Mouse (Mus musculus) heart, adult 18-20 months (tissue): Measurements from ENCODE around the gene Cuedc2. TPM values are rescaled to one million over a fixed set of nuclear protein-coding genes. Genes with fewer than 3 reads are reported as not detected.
A peak's percentile ranks its signal among the peaks of the same experiment; 100 is the strongest.

Experiments used
- DNase-seq, 2 experiments: peaks; one replicate each; pipeline ENCODE4 v3.0.0; 2021 to 2022; ENCODE audit warnings: mixed read lengths in 1 of 2
- total RNA-seq, 2 experiments: library from RNA; stranded (reverse); gene quantifications; 2 replicates each; pipeline ENCODE4 v1.2.3; 2021

Gene Cuedc2
- total RNA-seq, 2 experiments from 2014 or later: 91.4 to 92.1 TPM

- no peak for DNase-seq
Measured at GRCm38 (mm10) chr19:46306751-46307289, 31.7 kb downstream of the Cuedc2 start.

- no peak for DNase-seq
Measured at GRCm38 (mm10) chr19:46306268-46306610, 32.3 kb downstream of the Cuedc2 start.

- peak; percentile 92 to 94 for DNase-seq
Measured at GRCm38 (mm10) chr19:46305432-46306267, 32.9 kb downstream of the Cuedc2 start.

GRCm38 (mm10) chr19:46304908-46305333 is 33.6 kb downstream of the Cuedc2 start:
- no peak for DNase-seq

DNA sequence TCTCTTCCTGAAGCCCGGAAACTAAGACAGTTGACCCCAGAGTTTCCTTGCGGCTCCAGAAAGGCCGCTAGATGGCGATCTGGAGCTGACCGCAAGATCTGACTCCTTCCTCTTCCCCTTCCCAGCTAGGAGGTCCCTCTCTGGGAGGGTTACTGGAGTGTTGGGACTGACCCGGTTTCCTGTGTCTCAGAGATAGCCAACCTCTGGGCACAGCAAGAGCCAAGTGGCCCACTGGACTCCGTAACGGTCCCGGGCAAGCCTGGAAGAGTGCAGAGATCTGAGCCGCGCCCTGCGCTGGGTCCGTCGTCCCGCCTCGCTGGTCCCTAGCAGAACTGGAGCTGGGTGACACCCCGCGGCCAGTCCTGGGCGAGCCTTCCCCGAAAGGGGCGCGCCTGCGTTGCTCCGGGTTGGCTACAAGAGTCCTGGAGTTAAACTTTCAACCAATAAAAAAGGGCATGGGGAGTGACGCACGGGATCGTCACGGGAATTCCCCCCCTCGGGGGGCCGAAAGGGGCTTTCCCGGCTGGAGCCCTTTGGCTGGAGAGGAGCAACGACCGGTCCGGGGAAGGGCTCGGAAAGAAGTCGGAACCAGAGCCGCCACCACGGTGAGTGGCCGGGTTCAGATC is 34.2 kb downstream of the Cuedc2 start, which contains the start of gene Nfkb2:
Gene Nfkb2, plus strand, starts transcription at position 105 of the 626 bp plus-strand sequence.
- DNase-seq: peak; percentile 96 to 99

GRCm38 (mm10) chr19:46303251-46304215 is 35.0 kb downstream of the Cuedc2 start:
- no peak for DNase-seq

GRCm38 (mm10) chr19:46302551-46302950 is 36.0 kb downstream of the Cuedc2 start:
- no peak for DNase-seq

DNA sequence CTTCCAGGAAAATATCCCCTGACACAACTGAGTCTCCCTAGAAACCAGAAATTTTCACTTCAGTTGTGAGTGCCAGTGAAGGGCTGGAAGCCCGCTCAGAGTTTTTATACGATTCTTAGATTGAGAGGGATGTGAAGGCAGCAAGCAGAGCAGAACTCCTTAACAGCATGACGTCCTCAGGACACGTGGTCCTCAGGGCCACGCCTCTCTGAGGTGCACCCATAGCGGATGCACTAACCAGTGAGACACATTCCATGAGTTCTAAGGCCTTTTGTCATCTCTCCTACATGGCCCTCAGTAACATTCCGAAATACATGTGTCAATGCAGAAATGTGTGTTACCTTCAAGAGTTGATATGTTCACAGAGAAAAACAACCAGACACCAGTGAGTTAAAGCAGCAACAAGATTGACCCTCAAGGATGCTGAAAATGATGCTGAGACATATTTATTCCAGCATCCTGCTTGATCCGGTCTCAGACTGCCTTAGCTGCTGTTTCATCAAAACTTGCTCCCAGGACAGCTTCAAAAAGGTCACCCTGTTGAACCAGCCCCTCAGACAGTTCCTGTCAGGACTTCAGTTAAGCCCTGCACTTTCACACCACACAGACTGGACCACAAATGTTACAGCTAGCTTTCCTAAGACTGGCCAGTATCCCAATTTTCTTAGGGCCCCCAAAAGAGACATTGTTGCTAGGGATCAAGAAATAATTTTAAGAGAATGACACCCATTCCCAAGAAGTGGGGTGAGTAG is 38.0 kb downstream of the Cuedc2 start:
- no peak for DNase-seq

DNA sequence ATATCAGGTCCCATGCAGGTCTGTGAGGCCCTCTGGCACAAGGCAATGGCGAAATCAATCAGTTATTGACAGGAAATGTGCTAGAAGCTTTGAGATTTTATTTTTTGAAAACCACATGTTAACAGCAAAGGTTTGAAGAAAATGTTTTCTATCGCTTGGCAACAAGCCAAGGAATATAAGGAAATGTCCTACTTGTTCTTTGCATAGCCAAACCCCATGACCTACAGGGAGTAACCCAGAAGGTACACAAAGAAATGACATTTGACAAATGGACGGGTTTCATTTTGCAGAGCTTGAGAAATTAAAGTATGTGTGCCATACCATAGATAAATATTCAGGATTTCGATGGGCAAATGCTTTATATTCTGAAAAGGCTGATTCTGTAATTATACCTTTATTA is 41.6 kb downstream of the Cuedc2 start:
- no peak for DNase-seq

DNA sequence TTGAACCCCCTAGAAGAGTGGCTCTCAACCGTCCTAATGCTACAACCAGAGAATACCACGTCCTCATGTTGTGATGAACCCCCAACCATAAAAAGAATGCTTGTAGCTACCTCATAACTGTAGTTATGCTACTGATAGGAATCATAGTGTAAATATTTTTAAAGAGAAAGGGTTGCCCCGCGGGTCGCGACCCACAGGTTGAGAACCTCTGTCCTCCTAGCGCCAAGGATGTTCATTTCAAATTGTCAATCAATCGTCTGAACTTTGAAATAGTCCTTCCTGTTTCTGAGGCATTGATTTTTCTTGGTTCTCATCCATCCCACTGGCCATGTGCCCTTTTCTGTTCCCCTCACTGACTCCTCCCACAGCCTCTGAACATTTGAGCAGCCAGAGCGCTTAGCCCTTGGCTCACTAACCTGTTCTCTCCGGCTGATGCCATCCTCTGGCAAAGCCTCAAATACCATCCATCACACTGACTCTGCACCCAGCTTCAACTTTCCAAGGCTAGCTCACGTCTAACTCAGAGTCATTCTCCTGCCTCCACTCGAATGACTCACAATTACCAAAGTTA is 47.9 kb downstream of the Cuedc2 start:
- DNase-seq: no peak

DNA sequence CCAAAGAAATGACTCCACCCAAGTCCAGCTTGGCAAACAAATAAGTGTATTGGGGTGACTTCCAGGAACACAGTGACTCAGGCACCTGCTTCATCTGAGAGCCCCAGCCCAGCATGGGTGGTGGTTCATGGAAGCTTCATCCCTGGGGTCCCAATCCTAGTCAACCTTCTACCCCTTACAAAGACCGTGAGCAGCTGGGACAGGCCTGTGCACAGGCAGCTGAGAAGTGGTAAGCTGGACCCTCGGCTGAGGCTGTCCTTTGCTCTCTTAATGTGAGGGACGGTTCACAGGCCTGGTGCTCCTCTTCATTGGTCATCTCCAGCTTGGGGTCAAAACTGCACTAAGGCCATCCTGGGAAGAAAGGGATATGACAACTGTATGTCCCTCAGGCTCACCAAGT is 50.9 kb downstream of the Cuedc2 start:
- DNase-seq: no peak

DNA sequence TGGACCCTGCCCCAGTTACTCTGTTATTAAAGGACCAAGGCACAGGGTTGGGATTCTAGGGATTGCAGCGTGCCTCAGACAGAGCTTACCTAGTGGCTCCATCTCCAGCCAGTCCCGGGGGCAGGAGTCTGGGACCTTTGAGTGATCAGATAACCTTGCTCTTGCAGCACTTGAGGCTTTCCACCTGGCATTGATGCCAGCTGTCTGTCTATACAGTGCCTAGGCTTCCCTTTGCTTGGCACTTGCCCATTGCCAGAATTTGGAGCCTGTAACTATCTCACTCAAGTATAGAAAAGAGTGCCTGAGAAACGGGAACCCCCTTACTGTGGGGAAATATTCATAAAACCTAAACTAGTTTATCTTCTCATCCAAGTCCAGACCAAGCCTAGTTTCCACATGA is 51.6 kb downstream of the Cuedc2 start:
- DNase-seq: no peak

DNA sequence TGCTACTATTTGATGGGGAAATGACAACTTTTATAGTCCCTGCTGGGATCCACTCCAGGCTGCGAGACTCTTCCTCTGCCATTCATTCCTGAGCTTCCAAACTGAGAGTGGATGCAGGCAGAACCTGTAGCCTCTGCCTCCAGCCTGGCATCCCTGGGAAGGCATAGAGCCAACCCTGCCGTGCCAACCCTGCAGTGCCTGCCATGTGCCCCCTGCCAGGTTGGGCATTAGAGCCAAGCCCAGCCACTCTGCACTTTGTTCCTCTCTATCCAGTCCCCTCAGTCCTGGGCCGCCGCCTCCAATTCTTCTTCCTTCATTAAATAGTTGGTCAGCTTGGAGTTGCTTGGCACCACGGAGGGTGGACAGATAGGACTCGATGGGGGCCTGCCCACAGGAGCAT is 52.5 kb downstream of the Cuedc2 start:
- peak; percentile 34 to 51 for DNase-seq

DNA sequence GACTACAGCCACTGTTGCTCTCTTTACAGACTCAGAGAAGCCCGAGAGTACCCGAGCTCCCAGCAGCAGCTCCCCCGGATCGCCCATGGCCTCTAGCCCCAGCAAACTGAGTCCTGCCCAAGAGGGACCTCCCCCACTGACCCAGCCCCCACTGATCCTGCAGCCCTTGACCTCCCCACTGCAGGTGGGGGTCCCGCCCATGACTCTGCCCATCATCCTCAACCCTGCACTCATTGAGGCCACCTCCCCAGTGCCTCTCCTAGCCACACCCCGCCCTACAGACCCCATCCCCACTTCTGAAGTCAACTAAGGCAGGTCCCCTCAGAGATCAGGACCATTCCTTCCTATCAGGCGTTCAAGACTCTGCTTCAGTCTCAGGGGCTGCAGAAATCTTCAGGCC is 52.9 kb downstream of the Cuedc2 start:
- no peak for DNase-seq

GRCm38 (mm10) chr19:46284686-46285085 is 53.8 kb downstream of the Cuedc2 start:
- DNase-seq: no peak

- no peak for DNase-seq
Measured at GRCm38 (mm10) chr19:46282081-46282849, 56.2 kb downstream of the Cuedc2 start.
